ENCODE assay signal across 16 mouse cellular contexts in the genomic region with DNA sequence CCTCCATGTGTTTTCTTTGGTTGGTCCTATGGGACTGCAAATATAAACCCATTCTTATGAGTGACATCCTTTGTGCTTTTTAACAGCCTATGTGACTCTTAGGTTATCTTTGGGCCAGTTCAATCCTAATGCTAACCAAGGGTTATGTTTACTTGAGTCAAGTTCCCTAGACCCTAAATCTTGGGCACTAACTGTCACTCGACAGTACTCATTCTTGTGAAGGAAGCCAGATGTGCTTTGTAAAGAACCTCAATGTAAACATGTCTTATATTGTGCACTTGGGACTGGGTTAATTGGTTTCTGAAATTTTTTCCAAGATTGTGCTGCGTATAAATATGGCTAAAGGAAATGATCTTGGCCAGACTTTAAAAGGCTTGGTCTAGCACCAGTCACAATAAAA.
"Had no signal": no experiment of that assay in that cellular context is flagged by ENCODE, and none has a peak within 500 bp of the region (broad histone marks: within the 10 kb centered on the region; RNA-seq: fewer than 3 reads in every experiment).

No protein-coding gene starts in this region.

- H3K36me3 ChIP-seq: lung, embryonic 15.5 days; midbrain, embryonic 13.5 days; midbrain, embryonic 15.5 days; neural tube, embryonic 12.5 days; stomach, embryonic 15.5 days had no signal

- H3K4me3 ChIP-seq: lung, embryonic 15.5 days; megakaryocyte, embryonic 14.5 days; midbrain, embryonic 13.5 days; midbrain, embryonic 15.5 days; neural tube, embryonic 12.5 days; stomach, embryonic 15.5 days had no signal

- H3K27me3 ChIP-seq: lung, embryonic 15.5 days; megakaryocyte, embryonic 14.5 days; midbrain, embryonic 13.5 days; midbrain, embryonic 15.5 days; neural tube, embryonic 12.5 days; stomach, embryonic 15.5 days had no signal

- H3K9me3 ChIP-seq: lung, embryonic 15.5 days; megakaryocyte, embryonic 14.5 days; midbrain, embryonic 13.5 days; midbrain, embryonic 15.5 days; neural tube, embryonic 12.5 days; stomach, embryonic 15.5 days had no signal

- ATAC-seq: lung, postnatal 0 days; midbrain, embryonic 13.5 days; midbrain, embryonic 15.5 days had no signal

- H3K4me2 ChIP-seq: lung, embryonic 15.5 days; midbrain, embryonic 11.5 days; midbrain, embryonic 13.5 days; midbrain, embryonic 15.5 days; neural tube, embryonic 12.5 days; stomach, embryonic 15.5 days had no signal

- H3K27ac ChIP-seq: lung, embryonic 15.5 days; macrophage; midbrain, embryonic 13.5 days; midbrain, embryonic 15.5 days; neural tube, embryonic 12.5 days; stomach, embryonic 15.5 days; stomach, postnatal 0 days had no signal

- H3K4me1 ChIP-seq: lung, embryonic 15.5 days; megakaryocyte, embryonic 14.5 days; midbrain, embryonic 13.5 days; midbrain, embryonic 15.5 days; neural tube, embryonic 12.5 days; stomach, embryonic 15.5 days had no signal

- DNase-seq: lung, postnatal 14 days; lung, postnatal 36 days; right cerebral cortex, postnatal 14 days; thymus, adult 2 months; thymus, postnatal 25 days; thymus, postnatal 4 days had no signal

- H3K9ac ChIP-seq: lung, embryonic 15.5 days; midbrain, embryonic 13.5 days; midbrain, embryonic 15.5 days; neural tube, embryonic 12.5 days; stomach, embryonic 15.5 days had no signal
